Mouse (Mus musculus) hindbrain, embryonic 12.5 days (tissue): ENCODE measurements around the gene Upk3a. TPM values are rescaled to one million over a fixed set of nuclear protein-coding genes. Genes with fewer than 3 reads are reported as not detected.

Experiments used
- ATAC-seq: fragments of 200-750 bp; cut with Nextera tagmentation; 2 replicates; pipeline ENCODE4 v1.8.0; 2017; ENCODE audit warnings: moderate TSS enrichment; ENCODE audit not compliant: low FRiP score
- H3K27ac ChIP-seq: fragments of 300-500 bp; sonication (generic); 2 replicates; pipeline ENCODE4 v1.5.1; 2016; ENCODE audit warnings: mild to moderate bottlenecking
- H3K27me3 ChIP-seq: fragments of 300-500 bp; sonication (generic); 2 replicates; pipeline ENCODE4 v1.6.1; 2016; ENCODE audit warnings: mild to moderate bottlenecking
- H3K36me3 ChIP-seq: fragments of 300-500 bp; sonication (generic); 2 replicates; pipeline ENCODE4 v1.6.1; 2016; ENCODE audit warnings: mild to moderate bottlenecking
- H3K4me1 ChIP-seq: fragments of 300-500 bp; sonication (generic); 2 replicates; pipeline ENCODE4 v1.6.1; 2016
- H3K4me2 ChIP-seq: fragments of 300-500 bp; sonication (generic); replicated peaks from 2 replicates; pipeline ENCODE4 v1.6.1; 2016; ENCODE audit warnings: mild to moderate bottlenecking
- H3K4me3 ChIP-seq: fragments of 300-500 bp; sonication (generic); 2 replicates; pipeline ENCODE4 v1.5.1; 2016; ENCODE audit warnings: mild to moderate bottlenecking
- H3K9ac ChIP-seq: fragments of 300-500 bp; sonication (generic); 2 replicates; pipeline ENCODE4 v1.6.1; 2016; ENCODE audit warnings: mild to moderate bottlenecking, moderate library complexity
- H3K9me3 ChIP-seq: fragments of 300-500 bp; sonication (generic); replicated peaks from 2 replicates; pipeline ENCODE4 v1.6.1; 2016; ENCODE audit warnings: mild to moderate bottlenecking
- WGBS: fragments of 180-500 bp; shearing (Covaris S2); methylation state at CpG from one replicate; pipeline ENCODE4 v1.1.7; 2016; 5-methylcytosine and 5-hydroxymethylcytosine counted together
- polyA plus RNA-seq: library from polyadenylated mRNA; unstranded; fragments of >200 nt; fragmentation: Nextera tagmentation; extraction: Ambion mirVana; gene quantifications from 2 replicates; pipeline ENCODE4 v1.2.1, GENCODE M21; 2016

Gene Upk3a
- polyA plus RNA-seq, 1 experiment from 2014 or later, result 0.19 TPM

- no peaks in the 10 kb centered on the region for H3K9me3 ChIP-seq
- H3K36me3 ChIP-seq, result peaks cover 14% of the 10 kb centered on the region
- no peak overlapping the region for H3K4me2 ChIP-seq
- WGBS, result 77% methylated on average over 10 of the region's 10 CpGs
- H3K9ac ChIP-seq, result no peak overlapping the region
- peak overlapping the region; percentile 76; the same call in 1 of the 2 replicates for H3K27ac ChIP-seq
- no peak for ATAC-seq
- H3K4me3 ChIP-seq, result no peak overlapping the region
- H3K4me1 ChIP-seq, result peaks cover 38% of the 10 kb centered on the region
- H3K27me3 ChIP-seq, result no peaks in the 10 kb centered on the region
Measured at GRCm38 (mm10) chr15:85041546-85042225, 24.7 kb downstream of the Upk3a start.

- no peaks in the 10 kb centered on the region for H3K9me3 ChIP-seq
- no peak overlapping the region for H3K4me2 ChIP-seq
- H3K4me3 ChIP-seq, result no peak overlapping the region
- 9% methylated on average over 4 of the region's 4 CpGs for WGBS
- H3K27ac ChIP-seq, result peak overlapping the region; percentile 76
- no peak; the same call in 1 of the 2 replicates for ATAC-seq
- H3K4me1 ChIP-seq, result peaks cover 35% of the 10 kb centered on the region
- H3K27me3 ChIP-seq, result no peaks in the 10 kb centered on the region
- peaks cover 17% of the 10 kb centered on the region for H3K36me3 ChIP-seq
- H3K9ac ChIP-seq, result no peak overlapping the region
Measured at GRCm38 (mm10) chr15:85042361-85042954, 25.5 kb downstream of the Upk3a start.

GRCm38 (mm10) chr15:85043116-85043515 lies 26.2 kb downstream of the Upk3a start:
- H3K4me1 ChIP-seq, result peaks cover 28% of the 10 kb centered on the region
- no peaks in the 10 kb centered on the region for H3K9me3 ChIP-seq
- no peak overlapping the region for H3K9ac ChIP-seq
- no peak for ATAC-seq
- WGBS, result 62% methylated on average over 5 of the region's 5 CpGs
- peak overlapping the region; percentile 76 for H3K27ac ChIP-seq
- no peaks in the 10 kb centered on the region for H3K27me3 ChIP-seq
- no peak overlapping the region for H3K4me2 ChIP-seq
- no peak overlapping the region for H3K4me3 ChIP-seq
- H3K36me3 ChIP-seq, result peaks cover 20% of the 10 kb centered on the region

- Histone ChIP-seq H3K27ac (no peak overlapping the region), H3K9me3 (no peaks in the 10 kb centered on the region), H3K9ac (no peak overlapping the region), H3K36me3 (peaks cover 24% of the 10 kb centered on the region), H3K27me3 (no peaks in the 10 kb centered on the region), H3K4me1 (peaks cover 26% of the 10 kb centered on the region), H3K4me2 (no peak overlapping the region), H3K4me3 (no peak overlapping the region)
- no peak for ATAC-seq
- WGBS, result 70% methylated on average over 5 of the region's 5 CpGs
Measured at GRCm38 (mm10) chr15:85043761-85044160, 26.8 kb downstream of the Upk3a start.

GRCm38 (mm10) chr15:85046230-85046950 lies 29.4 kb downstream of the Upk3a start:
- no peak overlapping the region for H3K4me3 ChIP-seq
- H3K36me3 ChIP-seq, result peaks cover 40% of the 10 kb centered on the region
- H3K9me3 ChIP-seq, result no peaks in the 10 kb centered on the region
- no peak overlapping the region for H3K4me2 ChIP-seq
- H3K27ac ChIP-seq, result no peak overlapping the region
- no peaks in the 10 kb centered on the region for H3K27me3 ChIP-seq
- no peak overlapping the region for H3K9ac ChIP-seq
- peaks cover 26% of the 10 kb centered on the region for H3K4me1 ChIP-seq
- no peak for ATAC-seq
- whole genome bisulfite sequencing, result 92% methylated on average over 14 of the region's 14 CpGs

GRCm38 (mm10) chr15:85047865-85048264 lies 30.9 kb downstream of the Upk3a start:
- Histone ChIP-seq H3K36me3 (peaks cover 50% of the 10 kb centered on the region), H3K27me3 (no peaks in the 10 kb centered on the region), H3K9me3 (no peaks in the 10 kb centered on the region), H3K9ac (no peak overlapping the region), H3K4me2 (no peak overlapping the region), H3K27ac (no peak overlapping the region), H3K4me1 (peaks cover 12% of the 10 kb centered on the region), H3K4me3 (no peak overlapping the region)
- WGBS, result 88% methylated on average over 4 of the region's 4 CpGs
- no peak for ATAC-seq

GRCm38 (mm10) chr15:85049758-85050157 lies 32.8 kb downstream of the Upk3a start:
- no peak overlapping the region for H3K4me3 ChIP-seq
- no peak for ATAC-seq
- 92% methylated on average over 1 of the region's 1 CpGs for WGBS
- no peaks in the 10 kb centered on the region for H3K27me3 ChIP-seq
- H3K36me3 ChIP-seq, result peaks cover 61% of the 10 kb centered on the region
- no peak overlapping the region for H3K4me2 ChIP-seq
- H3K27ac ChIP-seq, result no peak overlapping the region
- no peak overlapping the region for H3K9ac ChIP-seq
- H3K4me1 ChIP-seq, result no peaks in the 10 kb centered on the region
- H3K9me3 ChIP-seq, result no peaks in the 10 kb centered on the region

GRCm38 (mm10) chr15:85054098-85054497 lies 37.2 kb downstream of the Upk3a start:
- no peak overlapping the region for H3K9ac ChIP-seq
- no peaks in the 10 kb centered on the region for H3K27me3 ChIP-seq
- no peak overlapping the region for H3K27ac ChIP-seq
- H3K4me1 ChIP-seq, result no peaks in the 10 kb centered on the region
- H3K4me3 ChIP-seq, result no peak overlapping the region
- H3K9me3 ChIP-seq, result no peaks in the 10 kb centered on the region
- ATAC-seq, result no peak
- WGBS, result 98% methylated on average over 3 of the region's 3 CpGs
- peaks cover 50% of the 10 kb centered on the region for H3K36me3 ChIP-seq
- H3K4me2 ChIP-seq, result no peak overlapping the region

- 83% methylated on average over 4 of the region's 4 CpGs for WGBS
- Histone ChIP-seq H3K27me3 (no peaks in the 10 kb centered on the region), H3K4me1 (no peaks in the 10 kb centered on the region), H3K9ac (no peak overlapping the region), H3K4me2 (no peak overlapping the region), H3K4me3 (no peak overlapping the region), H3K9me3 (no peaks in the 10 kb centered on the region), H3K27ac (no peak overlapping the region), H3K36me3 (peaks cover 47% of the 10 kb centered on the region)
- no peak for ATAC-seq
Measured at GRCm38 (mm10) chr15:85055186-85055585, 38.2 kb downstream of the Upk3a start.

GRCm38 (mm10) chr15:85063421-85063820 lies 46.5 kb downstream of the Upk3a start:
- no peaks in the 10 kb centered on the region for H3K9me3 ChIP-seq
- H3K4me3 ChIP-seq, result no peak overlapping the region
- peaks cover 15% of the 10 kb centered on the region for H3K36me3 ChIP-seq
- 96% methylated on average over 2 of the region's 2 CpGs for WGBS
- H3K9ac ChIP-seq, result no peak overlapping the region
- H3K4me2 ChIP-seq, result no peak overlapping the region
- ATAC-seq, result no peak
- no peaks in the 10 kb centered on the region for H3K27me3 ChIP-seq
- no peak overlapping the region for H3K27ac ChIP-seq
- no peaks in the 10 kb centered on the region for H3K4me1 ChIP-seq

GRCm38 (mm10) chr15:85070561-85070960 lies 53.6 kb downstream of the Upk3a start:
- no peak for ATAC-seq

More at GRCm38 (mm10) chr15:85070561-85070960, 53.6 kb downstream of the Upk3a start:
- WGBS, result 39% methylated on average over 2 of the region's 2 CpGs
- Histone ChIP-seq H3K27ac (no peak overlapping the region), H3K4me3 (no peak overlapping the region), H3K36me3 (no peaks in the 10 kb centered on the region), H3K4me2 (no peak overlapping the region), H3K27me3 (no peaks in the 10 kb centered on the region), H3K9me3 (no peaks in the 10 kb centered on the region), H3K9ac (no peak overlapping the region), H3K4me1 (no peaks in the 10 kb centered on the region)
